Mouse (Mus musculus): ENCODE measurements at regions not wholly inside any gene's neighbourhood (a gene's known extent, or its start where the extent isn't known, plus 50 kb on each side); places are given as distances from the start of the nearest gene placed in this dataset.

GRCm38 (mm10) chr14:37485292-37485691 is 350.2 kb upstream of the Ghitm start:
- TF ChIP-seq POLR2A (IDR thresholded peaks at IDR 0.05; ENCODE audit: low read depth, low read length) (no peak), CTCF (conservative IDR thresholded peaks at IDR 0.05; ENCODE audit: insufficient read depth, insufficient read length, low read depth, low read length) (no peak)

All from kidney, adult 2 months (tissue).